Mouse (Mus musculus): ENCODE measurements around the gene Amz2. TPM values are rescaled to one million over a fixed set of nuclear protein-coding genes. Genes with fewer than 3 reads are reported as not detected.

Amz2 gene
- total RNA-seq, 2 experiments from 2014 or later: 104 to 111 TPM

GRCm38 (mm10) chr11:109420567-109420962, 5.2 kb upstream of the Amz2 start:
- no peak for DNase-seq (ENCODE audit: low spot score in 2 of 2)

- DNase-seq (ENCODE audit: low spot score in 2 of 2): no peak
Observed at GRCm38 (mm10) chr11:109421205-109421604, 4.5 kb upstream of the Amz2 start.

GRCm38 (mm10) chr11:109422263-109422662, 3.5 kb upstream of the Amz2 start:
- no peak for DNase-seq (ENCODE audit: low spot score in 2 of 2)

- DNase-seq (ENCODE audit: low spot score in 2 of 2): no peak
Observed at GRCm38 (mm10) chr11:109423294-109423693, 2.5 kb upstream of the Amz2 start.

- no peak for DNase-seq (ENCODE audit: low spot score in 2 of 2)
Observed at GRCm38 (mm10) chr11:109426272-109426586, 483 bp downstream of the Amz2 start.

- DNase-seq (ENCODE audit: low spot score in 2 of 2): no peak
Observed at GRCm38 (mm10) chr11:109427353-109427752, 1.6 kb downstream of the Amz2 start.

- no peak for DNase-seq (ENCODE audit: low spot score in 2 of 2)
Observed at GRCm38 (mm10) chr11:109434233-109434798, 8.6 kb downstream of the Amz2 start.

- DNase-seq (ENCODE audit: low spot score in 2 of 2): no peak
Observed at GRCm38 (mm10) chr11:109436889-109437288, 11.1 kb downstream of the Amz2 start.

- DNase-seq (ENCODE audit: low spot score in 2 of 2): no peak
Observed at GRCm38 (mm10) chr11:109439209-109439608, 13.5 kb downstream of the Amz2 start.

- DNase-seq (ENCODE audit: low spot score in 2 of 2): peak; percentile 64 to 68
Observed at GRCm38 (mm10) chr11:109439829-109440340, 14.1 kb downstream of the Amz2 start.

GRCm38 (mm10) chr11:109440641-109441040, 14.9 kb downstream of the Amz2 start:
- DNase-seq (ENCODE audit: low spot score in 2 of 2): no peak

- DNase-seq (ENCODE audit: low spot score in 2 of 2): peak; percentile 38 to 46
Observed at GRCm38 (mm10) chr11:109441119-109441518, 15.4 kb downstream of the Amz2 start.

GRCm38 (mm10) chr11:109442166-109442730, 16.5 kb downstream of the Amz2 start:
- DNase-seq (ENCODE audit: low spot score in 2 of 2): no peak

GRCm38 (mm10) chr11:109443468-109444263, 17.9 kb downstream of the Amz2 start:
- no peak for DNase-seq (ENCODE audit: low spot score in 2 of 2)

- peak in 1 of 2 experiments; percentile 29 for DNase-seq (ENCODE audit: low spot score in 2 of 2)
Observed at GRCm38 (mm10) chr11:109444600-109444999, 18.9 kb downstream of the Amz2 start.

- peak in 1 of 2 experiments; percentile 22 for DNase-seq (ENCODE audit: low spot score in 2 of 2)
Observed at GRCm38 (mm10) chr11:109445438-109446035, 19.8 kb downstream of the Amz2 start.

GRCm38 (mm10) chr11:109451169-109451568, 25.4 kb downstream of the Amz2 start:
- DNase-seq (ENCODE audit: low spot score in 2 of 2): no peak

- DNase-seq (ENCODE audit: low spot score in 2 of 2): no peak
Observed at GRCm38 (mm10) chr11:109456261-109456660, 30.5 kb downstream of the Amz2 start.

- no peak for DNase-seq (ENCODE audit: low spot score in 2 of 2)
Observed at GRCm38 (mm10) chr11:109458165-109458564, 32.4 kb downstream of the Amz2 start.

- DNase-seq (ENCODE audit: low spot score in 2 of 2): no peak
Observed at GRCm38 (mm10) chr11:109460586-109460985, 34.8 kb downstream of the Amz2 start.

- no peak for DNase-seq (ENCODE audit: low spot score in 2 of 2)
Observed at GRCm38 (mm10) chr11:109465068-109465467, 39.3 kb downstream of the Amz2 start.

- DNase-seq (ENCODE audit: low spot score in 2 of 2): no peak
Observed at GRCm38 (mm10) chr11:109466987-109467386, 41.2 kb downstream of the Amz2 start.
